Comparison of ENCODE assay signal across 11 mouse cellular contexts in the genomic region with DNA sequence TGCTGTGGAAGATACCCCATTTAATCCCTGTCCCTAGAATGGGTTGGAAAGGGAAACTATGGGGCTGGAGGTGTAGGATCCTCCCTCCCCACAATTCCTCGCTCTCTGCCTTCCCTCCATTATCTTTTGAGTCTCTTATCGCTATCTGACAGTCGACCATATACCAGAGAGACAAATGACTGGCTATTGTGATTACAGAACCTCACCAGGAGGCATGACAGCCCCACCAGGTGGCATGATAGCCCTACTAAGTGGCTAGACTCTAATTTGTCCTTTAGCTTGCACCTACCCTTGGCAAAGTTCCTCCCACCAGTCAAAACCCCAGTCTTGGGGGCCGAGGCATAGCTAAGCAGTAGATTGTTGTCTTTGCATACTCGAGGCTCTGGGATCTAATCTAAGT. TPM values are rescaled to one million over a fixed set of nuclear protein-coding genes. Genes with fewer than 3 reads are reported as not detected.
DNase-seq lines count a peak whose midpoint lies in the region; ATAC-seq and TF ChIP-seq lines count a peak whose summit lies in the region.
"Had no signal": no experiment of that assay in that cellular context is flagged by ENCODE, and none has a peak within 500 bp of the region (broad histone marks: within the 10 kb centered on the region; RNA-seq: fewer than 3 reads in every experiment).

No protein-coding gene starts in this region.

- no peak for DNase-seq in heart, postnatal 4 days
- no peak for DNase-seq in stomach, postnatal 0 days (ENCODE audit: low spot score)
- DNase-seq in liver, embryonic 13.5 days = peak; percentile 24
- no peak for DNase-seq in adrenal gland, postnatal 25 days
- DNase-seq in spleen, postnatal 4 days (ENCODE audit: low spot score in 2 of 2) = no peak
- DNase-seq in adrenal gland, postnatal 14 days = no peak
- DNase-seq: gastrocnemius, postnatal 10 days had no signal

- no peak for TF ChIP-seq CTCF in stomach, postnatal 0 days (IDR thresholded peaks at IDR 0.05; ENCODE audit: low read depth)

- H3K9me3 ChIP-seq in heart, embryonic 12.5 days (replicated peaks) = no peaks in the 10 kb centered on the region
- H3K9me3 ChIP-seq in stomach, embryonic 14.5 days (ENCODE audit: control insufficient read depth, low read depth, low read length) = no peaks in the 10 kb centered on the region
- H3K9me3 ChIP-seq in stomach, postnatal 0 days (ENCODE audit: control insufficient read depth, low read length) = no peaks in the 10 kb centered on the region
- H3K9me3 ChIP-seq in liver, embryonic 13.5 days (replicated peaks) = no peaks in the 10 kb centered on the region
- H3K9me3 ChIP-seq: lung, embryonic 15.5 days had no signal

- peak overlapping the region; percentile 56 for H3K4me2 ChIP-seq in heart, embryonic 12.5 days
- H3K4me2 ChIP-seq in stomach, embryonic 14.5 days (replicated peaks; ENCODE audit: low read depth, low read length) = peak overlapping the region; percentile 13; the same call in 1 of the 2 replicates
- no peak overlapping the region for H3K4me2 ChIP-seq in stomach, postnatal 0 days (replicated peaks; ENCODE audit: low read depth)
- H3K4me2 ChIP-seq in liver, embryonic 13.5 days = peak overlapping the region; percentile 69

- peaks cover 13% of the 10 kb centered on the region for H3K4me1 ChIP-seq in heart, embryonic 12.5 days (replicated peaks)
- peaks cover 6% of the 10 kb centered on the region; the same call in 1 of the 2 replicates for H3K4me1 ChIP-seq in stomach, embryonic 14.5 days (ENCODE audit: control insufficient read depth, insufficient read depth, low read length)
- H3K4me1 ChIP-seq in stomach, postnatal 0 days (replicated peaks; ENCODE audit: control insufficient read depth, insufficient read depth) = no peaks in the 10 kb centered on the region
- peaks cover 17% of the 10 kb centered on the region for H3K4me1 ChIP-seq in liver, embryonic 13.5 days (replicated peaks)

- H3K9ac ChIP-seq in heart, embryonic 12.5 days = no peak overlapping the region
- H3K9ac ChIP-seq in stomach, embryonic 14.5 days (replicated peaks; ENCODE audit: low read depth, low read length) = no peak overlapping the region
- no peak overlapping the region for H3K9ac ChIP-seq in stomach, postnatal 0 days (ENCODE audit: low read length)
- peak overlapping the region; percentile 48 for H3K9ac ChIP-seq in liver, embryonic 13.5 days
- H3K9ac ChIP-seq: lung, embryonic 15.5 days had no signal

- no peak for ATAC-seq in heart, embryonic 12.5 days (ENCODE audit: insufficient number of reproducible peaks, low FRiP score)
- no peak for ATAC-seq in stomach, embryonic 14.5 days (ENCODE audit: insufficient number of reproducible peaks, insufficient read depth, low FRiP score, low read depth)
- no peak for ATAC-seq in stomach, postnatal 0 days (ENCODE audit: low FRiP score, low TSS enrichment)
- peak; percentile 70 for ATAC-seq in liver, embryonic 13.5 days (ENCODE audit: low read depth)

- H3K27me3 ChIP-seq in heart, embryonic 12.5 days (replicated peaks) = peaks cover 82% of the 10 kb centered on the region
- H3K27me3 ChIP-seq in stomach, embryonic 14.5 days (ENCODE audit: control insufficient read depth, insufficient read depth, low read length) = no peaks in the 10 kb centered on the region
- H3K27me3 ChIP-seq in stomach, postnatal 0 days (ENCODE audit: control insufficient read depth, insufficient read depth, low read length) = no peaks in the 10 kb centered on the region
- peaks cover 36% of the 10 kb centered on the region for H3K27me3 ChIP-seq in liver, embryonic 13.5 days

- H3K4me3 ChIP-seq in heart, embryonic 12.5 days = no peak overlapping the region
- H3K4me3 ChIP-seq in stomach, embryonic 14.5 days (ENCODE audit: low read depth, low read length) = no peak overlapping the region
- no peak overlapping the region for H3K4me3 ChIP-seq in stomach, postnatal 0 days (ENCODE audit: low read depth, low read length)
- peak overlapping the region; percentile 48 for H3K4me3 ChIP-seq in liver, embryonic 13.5 days (replicated peaks)
- H3K4me3 ChIP-seq: lung, embryonic 15.5 days had no signal

- H3K27ac ChIP-seq in heart, embryonic 12.5 days (ENCODE audit: poor library complexity, severe bottlenecking) = no peak overlapping the region
- H3K27ac ChIP-seq in stomach, embryonic 14.5 days (ENCODE audit: low read length) = no peak overlapping the region
- H3K27ac ChIP-seq in stomach, postnatal 0 days (replicated peaks) = no peak overlapping the region
- no peak overlapping the region for H3K27ac ChIP-seq in liver, embryonic 13.5 days
- H3K27ac ChIP-seq: lung, embryonic 15.5 days had no signal

- WGBS in heart, embryonic 12.5 days = 7% methylated on average over 5 of the region's 5 CpGs
- 29% methylated on average over 5 of the region's 5 CpGs for WGBS in stomach, embryonic 14.5 days
- WGBS in stomach, postnatal 0 days = 47% methylated on average over 5 of the region's 5 CpGs
- WGBS in liver, embryonic 13.5 days (ENCODE audit: insufficient replicate concordance) = 12% methylated on average over 5 of the region's 5 CpGs

- H3K36me3 ChIP-seq in heart, embryonic 12.5 days = no peaks in the 10 kb centered on the region
- no peaks in the 10 kb centered on the region for H3K36me3 ChIP-seq in stomach, embryonic 14.5 days (ENCODE audit: control insufficient read depth, insufficient read depth, low read length)
- H3K36me3 ChIP-seq in stomach, postnatal 0 days (ENCODE audit: control insufficient read depth, insufficient read depth, low read length) = no peaks in the 10 kb centered on the region
- no peaks in the 10 kb centered on the region for H3K36me3 ChIP-seq in liver, embryonic 13.5 days
- H3K36me3 ChIP-seq: lung, embryonic 15.5 days had no signal

- TF ChIP-seq EP300 in stomach, postnatal 0 days (optimal IDR thresholded peaks at IDR 0.05) = no peak

RNA-seq across cellular contexts. Expression of gene Nrxn2, which starts 30.2 kb away (rescaled TPM):
- 0.26 and 0.52 TPM in 2 replicates for polyA plus RNA-seq in heart, embryonic 12.5 days (2016; fragmentation: Nextera tagmentation; extraction: Ambion mirVana)
- 1 to 10 TPM; 3.5 to 3.7 TPM for total RNA-seq in heart, postnatal 4 days (2021)
- 2.5 and 2.6 TPM in 2 replicates for polyA plus RNA-seq in stomach, embryonic 14.5 days (2014; fragmentation: Nextera tagmentation; extraction: Ambion mirVana)
- 0.83 and 1.3 TPM in 2 replicates for polyA plus RNA-seq in stomach, postnatal 0 days (2015; fragmentation: Nextera tagmentation; extraction: Ambion mirVana)
- 0.48 and 0.54 TPM in 2 replicates for polyA plus RNA-seq in liver, embryonic 13.5 days (2015; fragmentation: Nextera tagmentation; extraction: Ambion mirVana)
- 11.1 and 12.7 TPM in 2 replicates for total RNA-seq in adrenal gland, postnatal 25 days (2021)
- 7.8 and 9.3 TPM in 2 replicates for total RNA-seq in adrenal gland, postnatal 14 days (2021)
- total RNA-seq: common myeloid progenitor, adult 5-6 weeks had no signal

RNA-seq across cellular contexts. Expression of gene Rasgrp2, which starts 49.6 kb away (rescaled TPM):
- 43.8 and 45.8 TPM in 2 replicates for polyA plus RNA-seq in heart, embryonic 12.5 days (2016; fragmentation: Nextera tagmentation; extraction: Ambion mirVana)
- total RNA-seq in heart, postnatal 4 days (2021) = 10 to 100 TPM; 42.6 to 45.1 TPM
- 38.6 and 47.8 TPM in 2 replicates for polyA plus RNA-seq in stomach, embryonic 14.5 days (2014; fragmentation: Nextera tagmentation; extraction: Ambion mirVana)
- 53.4 and 57.3 TPM in 2 replicates for polyA plus RNA-seq in stomach, postnatal 0 days (2015; fragmentation: Nextera tagmentation; extraction: Ambion mirVana)
- 77.2 and 85.3 TPM in 2 replicates for polyA plus RNA-seq in liver, embryonic 13.5 days (2015; fragmentation: Nextera tagmentation; extraction: Ambion mirVana)
- total RNA-seq in adrenal gland, postnatal 25 days (2021) = 37.6 and 39.5 TPM in 2 replicates
- total RNA-seq in adrenal gland, postnatal 14 days (2021) = 51.5 and 82.7 TPM in 2 replicates
